Mouse (Mus musculus): ENCODE measurements around the gene Cyp46a1.

Cyp46a1 gene

DNA sequence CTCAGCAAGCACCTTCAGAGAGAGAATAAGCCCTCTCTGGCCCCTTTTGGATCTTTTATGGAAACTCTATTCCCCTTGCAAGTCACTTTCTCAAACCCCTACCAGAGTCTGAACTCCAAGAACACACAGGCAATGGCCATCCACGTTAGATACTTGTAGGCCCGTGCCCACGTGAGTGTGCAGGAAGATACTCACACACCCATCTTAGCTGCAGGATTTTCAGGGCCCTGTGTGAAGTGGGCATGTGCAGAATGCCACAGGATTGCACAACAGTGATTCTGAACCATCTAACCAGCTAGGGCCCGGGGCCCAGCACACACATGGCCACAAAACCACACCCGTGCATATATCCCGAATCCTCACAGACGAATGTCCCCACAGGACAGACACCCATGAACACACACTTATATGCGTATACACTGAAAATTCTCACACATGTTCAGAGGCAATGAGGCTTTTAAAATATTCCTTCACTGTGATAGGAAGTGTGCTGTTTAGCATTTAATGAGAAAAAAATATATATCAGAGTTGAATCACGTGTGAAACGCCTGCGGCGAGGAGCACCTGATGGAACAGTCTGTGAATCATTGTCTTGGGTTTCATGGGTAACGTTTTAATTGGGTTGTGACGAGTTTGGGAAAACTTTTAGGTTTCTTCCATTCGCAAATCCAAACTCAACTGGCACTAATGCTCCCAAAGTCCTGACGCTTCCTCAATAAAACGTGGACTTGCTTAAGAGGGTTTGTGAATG lies 60.5 kb downstream of the Cyp46a1 start:
- in situ Hi-C loops (cut with MboI; ENCODE audit: low sequenced_read_pairs), result no loop called here

- in situ Hi-C loops (cut with MboI; ENCODE audit: low sequenced_read_pairs), result no loop called here
Measured at GRCm38 (mm10) chr12:108395285-108395660, 61.1 kb downstream of the Cyp46a1 start.

- in situ Hi-C loops (cut with MboI; ENCODE audit: low sequenced_read_pairs), result no loop called here
Measured at GRCm38 (mm10) chr12:108396081-108396947, 62.1 kb downstream of the Cyp46a1 start.

DNA sequence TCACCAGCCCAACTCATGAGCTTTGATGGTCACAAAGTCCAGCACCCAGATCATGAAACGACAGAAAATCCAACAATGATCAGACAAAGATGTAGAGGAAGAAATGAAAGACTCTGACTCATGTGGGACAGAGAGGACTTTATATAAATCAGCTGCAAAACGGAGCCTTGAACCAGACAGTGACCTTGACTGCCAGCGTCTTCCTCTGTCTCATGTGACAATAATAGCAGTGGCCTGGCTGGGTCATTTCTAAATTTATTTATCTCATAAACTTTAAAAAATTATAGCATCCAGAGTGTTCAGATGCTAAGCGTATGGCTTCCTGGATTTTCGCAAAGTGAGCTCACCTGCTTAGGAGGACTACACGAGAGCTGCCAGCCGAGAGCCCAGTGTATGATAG lies 64.5 kb downstream of the Cyp46a1 start:
- in situ Hi-C loops (cut with MboI; ENCODE audit: low sequenced_read_pairs), result no loop called here

GRCm38 (mm10) chr12:108399191-108399590 lies 65.0 kb downstream of the Cyp46a1 start:
- in situ Hi-C loops (cut with MboI; ENCODE audit: low sequenced_read_pairs), result no loop called here

- in situ Hi-C loops (cut with MboI; ENCODE audit: low sequenced_read_pairs), result no loop called here
Measured at GRCm38 (mm10) chr12:108400951-108401350, 66.8 kb downstream of the Cyp46a1 start.

DNA sequence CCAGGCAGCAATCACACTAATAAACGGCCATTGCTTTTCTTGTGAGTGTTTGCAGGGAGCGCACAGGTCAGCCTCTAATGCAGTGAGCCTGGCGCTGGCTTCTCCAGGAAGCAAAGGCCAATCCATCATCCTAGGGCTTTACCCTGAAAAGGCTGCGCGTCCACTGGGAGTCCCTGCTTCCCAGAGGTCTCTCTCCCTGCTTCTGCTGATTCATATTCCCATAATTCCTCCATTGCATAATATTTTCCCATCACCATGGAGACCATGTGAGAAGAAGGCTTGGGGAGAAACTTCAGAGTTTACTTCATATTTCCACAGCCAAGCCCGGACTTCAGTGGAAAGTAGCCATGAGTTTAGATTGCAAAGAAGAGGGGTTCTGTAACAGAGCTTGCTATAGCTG lies 69.8 kb downstream of the Cyp46a1 start:
- in situ Hi-C loops (cut with MboI; ENCODE audit: low sequenced_read_pairs), result no loop called here

GRCm38 (mm10) chr12:108409100-108409499 lies 74.9 kb downstream of the Cyp46a1 start:
- in situ Hi-C loops (cut with MboI; ENCODE audit: low sequenced_read_pairs), result no loop called here

DNA sequence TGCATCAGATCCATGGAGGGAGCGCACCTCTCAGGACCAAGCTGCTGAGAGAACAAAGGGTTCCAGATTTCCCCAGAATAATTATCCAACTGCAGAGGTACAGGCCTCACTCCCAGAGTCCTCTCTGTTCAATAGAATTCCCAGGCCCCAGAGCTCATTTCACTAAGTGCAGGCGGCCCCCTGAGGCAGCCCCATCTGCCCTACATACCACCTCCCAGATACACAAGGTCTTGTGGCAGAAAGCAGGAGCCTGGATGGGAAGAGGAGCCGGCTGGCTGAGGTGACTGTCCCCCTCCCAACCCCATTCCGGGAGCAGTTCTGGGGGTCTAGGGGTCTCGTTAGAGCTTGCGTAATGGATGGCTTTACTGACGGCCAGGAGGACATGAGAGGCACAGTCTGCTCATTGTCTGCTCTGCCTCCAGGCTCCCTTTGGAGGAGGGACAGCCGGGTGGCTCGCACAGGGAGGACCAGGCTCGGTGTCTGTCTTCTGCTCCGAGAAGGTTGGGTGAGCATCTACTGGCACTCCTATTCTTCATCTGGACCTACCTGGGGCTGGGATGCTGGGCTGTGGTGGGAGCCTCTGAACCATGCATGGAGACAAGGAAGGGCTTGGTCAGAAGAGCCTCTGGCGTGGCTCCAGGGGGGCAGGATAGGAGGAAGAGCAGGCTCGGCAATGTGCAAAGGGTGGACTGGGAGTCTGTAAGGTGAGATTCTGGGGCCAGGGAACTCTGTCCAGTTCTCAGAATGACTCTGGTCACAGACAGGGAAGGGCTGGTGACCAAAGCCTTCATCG lies 76.4 kb downstream of the Cyp46a1 start:
- in situ Hi-C loops (cut with MboI; ENCODE audit: low sequenced_read_pairs), result no loop called here

Measured in CH12F3 (cell line).